Mouse (Mus musculus): ENCODE data around the gene Ctsa. TPM values are rescaled to one million over a fixed set of nuclear protein-coding genes. Genes with fewer than 3 reads are reported as not detected.
"Not testable (repeated sequence)": the region's sequence is repeated elsewhere in the genome, so short reads cannot be mapped to it uniquely, and the experiment has no call there.

Gene Ctsa
- polyA plus RNA-seq, 1 experiment from 2014 or later, result 82.7 TPM

- H3K9me3 ChIP-seq (replicated peaks), result no peaks in the 10 kb centered on the region
- ATAC-seq, result no peak
- H3K4me1 ChIP-seq, result peaks cover 23% of the 10 kb centered on the region
- peaks cover 30% of the 10 kb centered on the region for H3K36me3 ChIP-seq (ENCODE audit: poor library complexity, severe bottlenecking)
- H3K27ac ChIP-seq, result peak overlapping the region; percentile 68; the same call in 1 of the 2 replicates
- H3K27me3 ChIP-seq, result no peaks in the 10 kb centered on the region
- peak overlapping the region; percentile 95 for H3K4me2 ChIP-seq
- 65% methylated on average over 16 of the region's 16 CpGs for WGBS
- peak overlapping the region; percentile 74 for H3K9ac ChIP-seq
- H3K4me3 ChIP-seq, result peak overlapping the region; percentile 58
Measured at GRCm38 (mm10) chr2:164832032-164832747, 483 bp upstream of the Ctsa start.

- Histone ChIP-seq H3K4me1 (peaks cover 23% of the 10 kb centered on the region), H3K9me3 (replicated peaks) (no peaks in the 10 kb centered on the region), H3K9ac (peak within 1 kb of the TSS; percentile 74), H3K4me2 (peak within 1 kb of the TSS; percentile 95), H3K27ac (peak within 1 kb of the TSS; percentile 68), H3K27me3 (no peaks in the 10 kb centered on the region), H3K36me3 (ENCODE audit: poor library complexity, severe bottlenecking) (peaks cover 28% of the 10 kb centered on the region), H3K4me3 (peak within 1 kb of the TSS; percentile 58)
- ATAC-seq, result peak; percentile 76
- under 1% methylated on average over 31 of the region's 31 CpGs for WGBS
Measured at GRCm38 (mm10) chr2:164833314-164833959, 764 bp downstream of the Ctsa start, which contains the start of gene Neurl2. Gene Neurl2, minus strand, starts transcription at chr2:164833456.

- no peak for ATAC-seq
- peak overlapping the region; percentile 95 for H3K4me2 ChIP-seq
- peaks cover 23% of the 10 kb centered on the region for H3K4me1 ChIP-seq
- WGBS, result 43% methylated on average over 8 of the region's 8 CpGs
- H3K9ac ChIP-seq, result peak overlapping the region; percentile 74
- no peaks in the 10 kb centered on the region for H3K27me3 ChIP-seq
- no peaks in the 10 kb centered on the region for H3K9me3 ChIP-seq (replicated peaks)
- peaks cover 32% of the 10 kb centered on the region for H3K36me3 ChIP-seq (ENCODE audit: poor library complexity, severe bottlenecking)
- H3K4me3 ChIP-seq, result peak overlapping the region; percentile 58
- H3K27ac ChIP-seq, result no peak overlapping the region
Measured at GRCm38 (mm10) chr2:164834531-164834930, 1.9 kb downstream of the Ctsa start.

GRCm38 (mm10) chr2:164835164-164835563 lies 2.5 kb downstream of the Ctsa start:
- Histone ChIP-seq H3K9ac (0 out of 2 replicates have a peak overlapping the region, but pooled peaks have one; percentile 74), H3K4me2 (peak overlapping the region; percentile 95), H3K36me3 (ENCODE audit: poor library complexity, severe bottlenecking) (peaks cover 38% of the 10 kb centered on the region), H3K27me3 (no peaks in the 10 kb centered on the region), H3K9me3 (replicated peaks) (no peaks in the 10 kb centered on the region), H3K27ac (no peak overlapping the region), H3K4me3 (peak overlapping the region; percentile 58; the same call in 1 of the 2 replicates), H3K4me1 (peaks cover 23% of the 10 kb centered on the region)
- no peak for ATAC-seq
- 93% methylated on average over 4 of the region's 4 CpGs for WGBS

GRCm38 (mm10) chr2:164845782-164846181 lies 13.1 kb downstream of the Ctsa start:
- no peak overlapping the region for H3K27ac ChIP-seq
- H3K36me3 ChIP-seq (ENCODE audit: poor library complexity, severe bottlenecking), result no peaks in the 10 kb centered on the region
- WGBS, result 55% methylated on average over 3 of the region's 3 CpGs
- H3K4me2 ChIP-seq, result no peak overlapping the region
- H3K27me3 ChIP-seq, result no peaks in the 10 kb centered on the region
- H3K9me3 ChIP-seq (replicated peaks), result no peaks in the 10 kb centered on the region
- no peak overlapping the region for H3K4me3 ChIP-seq
- ATAC-seq, result no peak
- H3K4me1 ChIP-seq, result no peaks in the 10 kb centered on the region
- H3K9ac ChIP-seq, result no peak overlapping the region

GRCm38 (mm10) chr2:164850061-164850460 lies 17.4 kb downstream of the Ctsa start:
- ATAC-seq, result no peak
- Histone ChIP-seq H3K27me3 (peaks cover 10% of the 10 kb centered on the region), H3K4me2 (no peak overlapping the region), H3K27ac (no peak overlapping the region), H3K36me3 (ENCODE audit: poor library complexity, severe bottlenecking) (no peaks in the 10 kb centered on the region), H3K4me1 (no peaks in the 10 kb centered on the region), H3K4me3 (no peak overlapping the region), H3K9ac (no peak overlapping the region), H3K9me3 (replicated peaks) (no peaks in the 10 kb centered on the region)
- WGBS, result 91% methylated on average over 8 of the region's 8 CpGs

- not testable (repeated sequence) for H3K4me2 ChIP-seq; H3K4me3 ChIP-seq; ATAC-seq; H3K9me3 ChIP-seq (replicated peaks); H3K36me3 ChIP-seq (ENCODE audit: poor library complexity, severe bottlenecking); H3K27ac ChIP-seq; H3K9ac ChIP-seq
- H3K27me3 ChIP-seq, result peaks cover 56% of the 10 kb centered on the region
- H3K4me1 ChIP-seq, result peaks cover 22% of the 10 kb centered on the region
- 81% methylated on average over 5 of the region's 5 CpGs for WGBS
Measured at GRCm38 (mm10) chr2:164855572-164855971, 22.9 kb downstream of the Ctsa start.

- Histone ChIP-seq H3K36me3 (ENCODE audit: poor library complexity, severe bottlenecking) (no peaks in the 10 kb centered on the region), H3K4me2 (peak overlapping the region; percentile 96), H3K4me1 (peaks cover 22% of the 10 kb centered on the region), H3K9ac (peak overlapping the region; percentile 61), H3K4me3 (peak overlapping the region; percentile 49), H3K9me3 (replicated peaks) (no peaks in the 10 kb centered on the region), H3K27ac (no peak overlapping the region), H3K27me3 (peaks cover 56% of the 10 kb centered on the region)
- under 1% methylated on average over 42 of the region's 42 CpGs for WGBS
- ATAC-seq, result no peak
Measured at GRCm38 (mm10) chr2:164856309-164857100, 23.8 kb downstream of the Ctsa start.

- ATAC-seq, result peak; percentile 74
- Histone ChIP-seq H3K4me2 (peak within 1 kb of the TSS; percentile 96), H3K4me3 (peak within 1 kb of the TSS; percentile 49), H3K27ac (no peak within 1 kb of the TSS), H3K36me3 (ENCODE audit: poor library complexity, severe bottlenecking) (no peaks in the 10 kb centered on the region), H3K27me3 (peaks cover 56% of the 10 kb centered on the region), H3K4me1 (peaks cover 28% of the 10 kb centered on the region), H3K9ac (peak within 1 kb of the TSS; percentile 61), H3K9me3 (replicated peaks) (no peaks in the 10 kb centered on the region)
- WGBS, result under 1% methylated on average over 47 of the region's 47 CpGs
Measured at GRCm38 (mm10) chr2:164857101-164857821, 24.6 kb downstream of the Ctsa start, which contains the start of gene Pltp. Gene Pltp, minus strand, starts transcription at chr2:164857711.

- Histone ChIP-seq H3K9ac (peak overlapping the region; percentile 61), H3K27me3 (peaks cover 56% of the 10 kb centered on the region), H3K9me3 (replicated peaks) (no peaks in the 10 kb centered on the region), H3K4me3 (peak overlapping the region; percentile 49), H3K4me1 (peaks cover 32% of the 10 kb centered on the region), H3K4me2 (peak overlapping the region; percentile 96), H3K36me3 (ENCODE audit: poor library complexity, severe bottlenecking) (no peaks in the 10 kb centered on the region), H3K27ac (no peak overlapping the region)
- WGBS, result 2% methylated on average over 19 of the region's 19 CpGs
- 0 out of 2 replicates have a peak, but pooled peaks have one; percentile 17 for ATAC-seq
Measured at GRCm38 (mm10) chr2:164857842-164858553, 25.3 kb downstream of the Ctsa start.

GRCm38 (mm10) chr2:164859155-164859554 lies 26.5 kb downstream of the Ctsa start:
- Histone ChIP-seq H3K9me3 (replicated peaks) (no peaks in the 10 kb centered on the region), H3K4me3 (no peak overlapping the region), H3K4me1 (peaks cover 32% of the 10 kb centered on the region), H3K4me2 (no peak overlapping the region), H3K27ac (no peak overlapping the region), H3K27me3 (peaks cover 53% of the 10 kb centered on the region), H3K9ac (no peak overlapping the region), H3K36me3 (ENCODE audit: poor library complexity, severe bottlenecking) (no peaks in the 10 kb centered on the region)
- 56% methylated on average over 2 of the region's 2 CpGs for WGBS
- ATAC-seq, result no peak

Measured in forebrain, embryonic 13.5 days (tissue).